Mouse (Mus musculus) MEL (cell line): Measurements from ENCODE around the gene Serhl. TPM values are rescaled to one million over a fixed set of nuclear protein-coding genes. Genes with fewer than 3 reads are reported as not detected.
"Not testable (repeated sequence)": the region's sequence is repeated elsewhere in the genome, so short reads cannot be mapped to it uniquely, and the experiment has no call there.

Experiments
- DNase-seq: peaks from one replicate; pipeline ENCODE4 v3.0.0; 2011; ENCODE audit warnings: low read depth, low spot score
- H3K27ac ChIP-seq: 2 replicates; pipeline ENCODE4 v1.5.1; 2012; ENCODE audit warnings: low read depth, mild to moderate bottlenecking, control low read depth, low read length, moderate library complexity; ENCODE audit not compliant: control insufficient read depth
- H3K27me3 ChIP-seq, 2 experiments: fragments of 150-350 bp in 1 of 2; sonication (generic) in 1 of 2; 2 replicates each; pipeline ENCODE4 v1.6.1; 2012; ENCODE audit warnings: low read length in 2 of 2, mild to moderate bottlenecking in 2 of 2, improper control_type of control experiment in 1 of 2, moderate library complexity in 1 of 2; ENCODE audit not compliant: insufficient read depth in 2 of 2, control insufficient read depth in 1 of 2
- H3K36me3 ChIP-seq, 2 experiments: 2 replicates each; pipeline ENCODE4 v1.6.1; 2012 to 2014; ENCODE audit warnings: low read length in 2 of 2, improper control_type of control experiment in 1 of 2, inconsistent platforms in 1 of 2, mild to moderate bottlenecking in 1 of 2; ENCODE audit not compliant: insufficient read depth in 2 of 2, control insufficient read depth in 1 of 2
- H3K4me1 ChIP-seq, 2 experiments: fragments of 150-350 bp in 1 of 2; sonication (generic) in 1 of 2; 2 replicates each; pipeline ENCODE4 v1.6.1; 2012; ENCODE audit warnings: low read length in 2 of 2, improper control_type of control experiment in 1 of 2, mild to moderate bottlenecking in 1 of 2; ENCODE audit not compliant: insufficient read depth in 2 of 2, control insufficient read depth in 1 of 2
- H3K4me3 ChIP-seq, 2 experiments: fragments of 150-350 bp in 1 of 2; sonication (generic) in 1 of 2; 2 replicates each; pipeline ENCODE4 v1.5.1; 2012; ENCODE audit warnings: low read depth in 2 of 2, low read length in 2 of 2, mild to moderate bottlenecking in 2 of 2, moderate library complexity in 2 of 2, control low read depth in 1 of 2, improper control_type of control experiment in 1 of 2; ENCODE audit not compliant: control insufficient read depth in 1 of 2, insufficient read depth in 1 of 2
- H3K79me2 ChIP-seq: 2 replicates; pipeline ENCODE4 v1.6.1; 2012; ENCODE audit warnings: mild to moderate bottlenecking, low read length, moderate library complexity; ENCODE audit not compliant: control insufficient read depth, poor library complexity, insufficient read depth
- H3K9ac ChIP-seq: 2 replicates; pipeline ENCODE4 v1.6.1; 2012; ENCODE audit warnings: low read depth, mild to moderate bottlenecking, control low read depth, low read length, moderate library complexity; ENCODE audit not compliant: control insufficient read depth, poor library complexity, severe bottlenecking
- H3K9me3 ChIP-seq: fragments of 150-350 bp; sonication (generic); replicated peaks from 2 replicates; pipeline ENCODE4 v1.6.1; 2012; ENCODE audit warnings: mild to moderate bottlenecking, low read length, improper control_type of control experiment, moderate library complexity; ENCODE audit not compliant: insufficient read depth
- CHD1 ChIP-seq: IDR thresholded peaks from 2 replicates; pipeline ENCODE4 v1.6.1; 2012; ENCODE audit warnings: low read depth, mild to moderate bottlenecking, inconsistent platforms, low read length, improper control_type of control experiment
- CHD2 ChIP-seq: IDR thresholded peaks from 2 replicates; pipeline ENCODE4 v1.6.1; 2011; ENCODE audit warnings: low read length, improper control_type of control experiment
- CTCF ChIP-seq, 3 experiments: IDR thresholded peaks in 2 of 3; conservative IDR thresholded peaks in 1 of 3; 2 replicates each; pipeline ENCODE4 v1.5.1; 2011 to 2012; ENCODE audit warnings: low read length in 3 of 3, low read depth in 2 of 3, mild to moderate bottlenecking in 2 of 3, improper control_type of control experiment in 1 of 3, inconsistent platforms in 1 of 3, mixed read lengths in 1 of 3, moderate library complexity in 1 of 3; ENCODE audit not compliant: control insufficient read depth in 1 of 3, insufficient read depth in 1 of 3, poor library complexity in 1 of 3, severe bottlenecking in 1 of 3
- ELF1 ChIP-seq: IDR thresholded peaks from 2 replicates; pipeline ENCODE4 v1.6.1; 2014; ENCODE audit warnings: low read depth, mild to moderate bottlenecking, inconsistent platforms, low read length, improper control_type of control experiment, moderate library complexity
- EP300 ChIP-seq, 2 experiments: IDR thresholded peaks; 2 replicates each; pipeline ENCODE4 v1.6.1; 2011; ENCODE audit warnings: improper control_type of control experiment in 2 of 2, low read length in 2 of 2, low read depth in 1 of 2, mild to moderate bottlenecking in 1 of 2
- GABPA ChIP-seq: IDR thresholded peaks from 2 replicates; pipeline ENCODE4 v1.6.1; 2012; ENCODE audit warnings: low read depth, mild to moderate bottlenecking, inconsistent platforms, low read length, improper control_type of control experiment, moderate library complexity
- HCFC1 ChIP-seq: IDR thresholded peaks from 2 replicates; pipeline ENCODE4 v1.6.1; 2012; ENCODE audit warnings: low read depth, mild to moderate bottlenecking, inconsistent platforms, low read length, improper control_type of control experiment, moderate library complexity
- MAFK ChIP-seq: IDR thresholded peaks from 2 replicates; pipeline ENCODE4 v1.6.1; 2011; ENCODE audit warnings: low read depth, mild to moderate bottlenecking, low read length, improper control_type of control experiment, borderline replicate concordance
- MAZ ChIP-seq: IDR thresholded peaks from 2 replicates; pipeline ENCODE4 v1.6.1; 2012; ENCODE audit warnings: low read depth, mild to moderate bottlenecking, inconsistent platforms, low read length, improper control_type of control experiment
- MXI1 ChIP-seq: IDR thresholded peaks from 2 replicates; pipeline ENCODE4 v1.6.1; 2011; ENCODE audit warnings: mild to moderate bottlenecking, low read depth, low read length, improper control_type of control experiment
- NELFE ChIP-seq: IDR thresholded peaks from 2 replicates; pipeline ENCODE4 v1.6.1; 2011; ENCODE audit warnings: low read depth, low read length, improper control_type of control experiment
- POLR2AphosphoS2 ChIP-seq: IDR thresholded peaks from 2 replicates; pipeline ENCODE4 v1.6.1; 2011; ENCODE audit warnings: low read length, improper control_type of control experiment
- POLR2AphosphoS5 ChIP-seq: IDR thresholded peaks from 2 replicates; pipeline ENCODE4 v1.6.1; 2012; ENCODE audit warnings: low read depth, borderline replicate concordance, mild to moderate bottlenecking, inconsistent platforms, low read length, moderate library complexity, mixed read lengths
- RAD21 ChIP-seq: IDR thresholded peaks from 2 replicates; pipeline ENCODE4 v1.6.1; 2011; ENCODE audit warnings: mild to moderate bottlenecking, low read depth, low read length, improper control_type of control experiment
- RCOR1 ChIP-seq: IDR thresholded peaks from 2 replicates; pipeline ENCODE4 v1.6.1; 2012; ENCODE audit warnings: low read depth, mild to moderate bottlenecking, inconsistent platforms, low read length, improper control_type of control experiment
- SIN3A ChIP-seq: IDR thresholded peaks from 2 replicates; pipeline ENCODE4 v1.6.1; 2012; ENCODE audit warnings: low read length, improper control_type of control experiment, inconsistent platforms
- SMC3 ChIP-seq: IDR thresholded peaks from 2 replicates; pipeline ENCODE4 v1.6.1; 2011; ENCODE audit warnings: low read depth, low read length, improper control_type of control experiment
- TBP ChIP-seq: IDR thresholded peaks from 2 replicates; pipeline ENCODE4 v1.8.0; 2011; ENCODE audit warnings: low read depth, low read length, improper control_type of control experiment
- UBTF ChIP-seq: IDR thresholded peaks from 2 replicates; pipeline ENCODE4 v1.6.1; 2012; ENCODE audit warnings: low read depth, mild to moderate bottlenecking, inconsistent platforms, low read length, improper control_type of control experiment, moderate library complexity, borderline replicate concordance; ENCODE audit not compliant: insufficient read depth
- USF1 ChIP-seq: IDR thresholded peaks from 2 replicates; pipeline ENCODE4 v1.6.1; 2014; ENCODE audit warnings: low read depth, mild to moderate bottlenecking, inconsistent platforms, low read length, improper control_type of control experiment, moderate library complexity
- ZC3H11A ChIP-seq: IDR thresholded peaks from 2 replicates; pipeline ENCODE4 v1.6.1; 2012; ENCODE audit warnings: low read depth, mild to moderate bottlenecking, inconsistent platforms, low read length, improper control_type of control experiment
- ZKSCAN1 ChIP-seq: IDR thresholded peaks from 2 replicates; pipeline ENCODE4 v1.6.1; 2012; ENCODE audit warnings: low read depth, mild to moderate bottlenecking, inconsistent platforms, low read length, improper control_type of control experiment, moderate library complexity
- ZMIZ1 ChIP-seq: IDR thresholded peaks from 2 replicates; pipeline ENCODE4 v1.6.1; 2012; ENCODE audit warnings: low read depth, mild to moderate bottlenecking, inconsistent platforms, low read length, improper control_type of control experiment, moderate library complexity
- polyA plus RNA-seq, 2 experiments: library from polyadenylated mRNA; stranded (reverse) in 1 of 2; unstranded in 1 of 2; fragments of >175 nt in 1 of 2; fragments of >200 nt in 1 of 2; gene quantifications; 2 replicates each; pipeline versions ENCODE4 v1.2.1 to v1.2.4; 2012; ENCODE audit warnings: low replicate concordance in 2 of 2, low read depth in 1 of 2; ENCODE audit not compliant: insufficient read length in 2 of 2, insufficient read depth in 1 of 2, missing spikeins in 1 of 2
- total RNA-seq: library from RNA; depleted of rRNA; stranded (reverse); fragments of 300-350 nt; gene quantifications from 2 replicates; pipeline ENCODE4 v1.2.3, GENCODE M21; 2012

The Serhl gene
- total and polyA plus RNA-seq, 3 experiments: 19.6 to 57.3 TPM; not detected in 1

GRCm38 (mm10) chr15:83122566-83123145 is 33.4 kb downstream of the Serhl start, which contains the start of gene Rrp7a (continued):
- TF ChIP-seq ZMIZ1 (no peak; the same call in 1 of the 2 replicates), ELF1 (peak; percentile 97), SMC3 (no peak), ZKSCAN1 (no peak), POLR2AphosphoS5 (no peak), TBP (no peak), MXI1 (peak; percentile 94), GABPA (no peak), RCOR1 (no peak), HCFC1 (peak; percentile 88), EP300 (IDR thresholded peaks at IDR 0.05; ENCODE audit: low read depth in 1 of 2, low read length in 2 of 2) (no peak)
- TF ChIP-seq, all 39 proteins: peak for 10

DNA sequence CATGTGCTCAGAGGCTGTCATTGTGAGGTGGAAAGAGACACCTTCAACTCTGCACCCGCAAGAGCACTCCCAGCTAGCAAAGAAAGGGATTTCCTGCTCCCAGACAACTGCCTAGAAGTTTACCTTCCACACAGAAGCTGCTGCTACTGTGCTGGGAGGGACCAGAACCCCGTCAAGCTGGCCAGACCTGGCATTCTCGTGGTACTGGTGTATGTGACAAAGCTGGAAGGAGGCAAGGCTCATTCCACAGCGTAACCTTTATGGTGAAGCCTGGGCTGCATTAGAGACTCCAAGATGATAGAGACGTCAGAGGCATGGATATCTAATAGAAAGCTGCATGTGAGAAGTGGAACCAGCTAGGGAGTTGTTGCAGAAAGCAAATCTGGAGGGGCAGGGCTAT is 35.3 kb downstream of the Serhl start:
- no peak for DNase-seq
- Histone ChIP-seq H3K4me1 (no peaks in the 10 kb centered on the region), H3K4me3 (no peak overlapping the region), H3K27me3 (no peaks in the 10 kb centered on the region), H3K27ac (no peak overlapping the region), H3K9ac (no peak overlapping the region), H3K36me3 (peaks cover 6 to 14% of the 10 kb centered on the region in 2 experiments), H3K9me3 (no peaks in the 10 kb centered on the region), H3K79me2 (peaks cover 20% of the 10 kb centered on the region)
- TF ChIP-seq POLR2AphosphoS2 (peak; percentile 76; the same call in 1 of the 2 replicates), ZC3H11A (no peak), UBTF (no peak)

- Histone ChIP-seq H3K27me3 (no peaks in the 10 kb centered on the region), H3K36me3 (peaks cover under 1 to 14% of the 10 kb centered on the region in 2 experiments; a peak in 2 of 4 replicates), H3K9ac (no peak overlapping the region), H3K4me3 (no peak overlapping the region), H3K9me3 (no peaks in the 10 kb centered on the region), H3K79me2 (peaks cover 8% of the 10 kb centered on the region), H3K4me1 (no peaks in the 10 kb centered on the region), H3K27ac (no peak overlapping the region)
- TF ChIP-seq ZKSCAN1 (no peak), CTCF (IDR thresholded peaks at IDR 0.05 in 2 of 3, conservative IDR thresholded peaks at IDR 0.05 in 1 of 3; ENCODE audit: control insufficient read depth in 1 of 3, insufficient read depth in 1 of 3, low read depth in 2 of 3, low read length in 3 of 3, poor library complexity in 1 of 3, severe bottlenecking in 1 of 3) (no peak), CHD1 (no peak), CHD2 (no peak), USF1 (no peak), ZMIZ1 (no peak), MAFK (no peak), RAD21 (no peak), SIN3A (no peak), SMC3 (no peak), UBTF (no peak), MAZ (no peak), TBP (no peak), NELFE (no peak)
- no peak for DNase-seq
These were observed 37.3 kb downstream of the Serhl start for GRCm38 (mm10) chr15:83126582-83126981.

DNA sequence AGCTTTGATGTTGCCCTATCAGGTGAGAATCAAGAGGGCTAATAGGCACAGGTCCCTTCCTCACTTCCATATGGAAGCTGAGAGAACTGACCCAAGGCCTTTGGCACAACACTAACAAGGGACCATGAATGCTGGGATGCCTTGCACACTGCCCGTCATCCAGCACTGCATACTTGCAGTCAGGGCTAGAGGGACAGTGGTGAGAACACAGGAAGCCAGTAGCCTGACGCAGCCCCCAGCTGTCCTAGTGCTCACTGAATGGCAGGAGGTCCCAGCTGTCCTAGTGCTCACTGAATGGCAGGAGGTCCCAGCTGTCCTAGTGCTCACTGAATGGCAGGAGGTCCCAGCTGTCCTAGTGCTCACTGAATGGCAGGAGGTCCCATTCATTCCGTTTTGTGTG is 37.7 kb downstream of the Serhl start:
- peaks cover 0 to 17% of the 10 kb centered on the region in 2 experiments; a peak in 2 of 4 replicates for H3K36me3 ChIP-seq
- H3K4me3 ChIP-seq, H3K27me3 ChIP-seq, H3K27ac ChIP-seq, H3K79me2 ChIP-seq, DNase-seq, H3K9me3 ChIP-seq, H3K9ac ChIP-seq, H3K4me1 ChIP-seq: not testable (repeated sequence)
